Mouse (Mus musculus): Measurements from ENCODE around the gene Iqgap3.

Gene Iqgap3

DNA sequence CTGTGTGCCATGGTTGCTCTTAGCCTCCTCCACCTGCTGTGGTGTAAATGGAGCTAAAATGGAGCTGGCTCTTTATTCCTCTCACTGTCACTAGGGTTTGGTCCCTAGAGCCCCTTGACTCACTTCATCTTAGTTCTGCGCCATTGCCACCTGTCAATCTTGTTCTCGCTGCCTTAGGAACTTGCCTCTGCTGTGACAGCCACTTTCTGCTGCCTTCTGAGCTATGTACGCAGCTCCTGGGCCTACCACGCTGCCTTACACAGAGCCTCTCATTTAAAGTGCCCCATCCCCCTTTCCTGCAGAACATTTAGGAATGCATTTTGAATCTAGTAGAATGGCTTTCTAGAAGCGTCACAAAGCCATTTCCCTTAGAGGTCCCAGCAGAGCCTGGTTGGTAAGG lies 12.4 kb downstream of the Iqgap3 start:
- DNase-seq (ENCODE audit: low read depth, low spot score): no peak

DNA sequence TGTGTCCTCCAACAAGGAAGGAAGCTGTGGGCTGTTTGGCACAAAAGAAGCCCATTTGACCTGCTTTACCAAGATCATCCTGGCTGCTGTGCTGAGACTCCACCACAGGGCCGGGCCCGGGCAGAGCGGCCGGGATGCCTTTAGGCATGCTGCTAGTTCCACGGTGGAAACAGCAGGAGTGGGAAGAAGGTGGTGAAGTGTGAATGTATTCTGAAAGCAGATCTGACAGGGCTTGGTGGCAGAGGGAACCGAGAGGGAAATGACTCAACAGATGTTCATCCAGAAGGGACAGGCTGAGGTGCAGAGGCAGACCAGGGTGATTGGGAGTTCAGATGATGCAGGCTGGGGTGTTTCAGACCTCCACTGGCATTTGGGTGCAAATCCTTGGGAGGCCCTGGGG lies 15.9 kb downstream of the Iqgap3 start:
- no peak for DNase-seq (ENCODE audit: low read depth, low spot score)

DNA sequence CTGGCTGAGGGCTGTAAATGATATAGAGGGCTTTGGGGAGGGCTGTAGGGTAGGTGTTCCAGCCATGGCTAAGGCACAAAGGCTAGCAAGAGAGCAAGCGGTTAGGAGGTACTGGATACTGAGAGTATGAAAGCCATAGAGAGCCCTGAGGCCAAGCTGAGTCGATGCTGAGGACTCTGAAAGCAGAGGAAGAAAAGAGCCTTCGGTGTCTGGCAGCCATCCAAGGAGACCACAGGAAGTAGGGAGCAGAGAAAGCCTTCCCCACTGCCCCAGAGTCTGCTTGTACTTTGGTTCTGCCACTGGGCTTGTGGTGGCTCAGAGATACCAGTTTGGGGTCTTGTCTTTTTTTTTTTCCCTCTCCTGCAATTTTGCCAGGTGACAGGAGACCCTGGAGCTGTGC lies 18.5 kb downstream of the Iqgap3 start:
- no peak for DNase-seq (ENCODE audit: low read depth, low spot score)

DNA sequence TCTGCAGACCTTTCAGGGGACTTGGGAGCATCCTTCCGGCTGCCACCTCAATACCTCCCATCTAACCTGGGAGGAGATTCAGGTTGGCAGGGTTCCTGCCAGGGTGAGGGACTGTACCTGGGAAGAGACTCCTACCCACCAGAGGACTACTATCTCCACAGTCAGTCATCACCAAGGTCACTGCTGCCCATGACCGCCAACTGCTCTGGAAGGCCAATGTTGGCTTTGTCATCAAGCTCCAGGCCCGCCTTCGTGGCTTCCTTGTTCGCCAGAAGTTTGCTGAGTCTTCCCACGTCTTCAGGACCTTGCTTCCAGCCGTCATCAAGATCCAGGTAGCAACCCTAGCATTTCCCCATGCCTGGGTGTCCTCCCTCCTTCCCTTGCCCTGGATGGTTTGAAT lies 20.0 kb downstream of the Iqgap3 start:
- no peak for DNase-seq (ENCODE audit: low read depth, low spot score)

DNA sequence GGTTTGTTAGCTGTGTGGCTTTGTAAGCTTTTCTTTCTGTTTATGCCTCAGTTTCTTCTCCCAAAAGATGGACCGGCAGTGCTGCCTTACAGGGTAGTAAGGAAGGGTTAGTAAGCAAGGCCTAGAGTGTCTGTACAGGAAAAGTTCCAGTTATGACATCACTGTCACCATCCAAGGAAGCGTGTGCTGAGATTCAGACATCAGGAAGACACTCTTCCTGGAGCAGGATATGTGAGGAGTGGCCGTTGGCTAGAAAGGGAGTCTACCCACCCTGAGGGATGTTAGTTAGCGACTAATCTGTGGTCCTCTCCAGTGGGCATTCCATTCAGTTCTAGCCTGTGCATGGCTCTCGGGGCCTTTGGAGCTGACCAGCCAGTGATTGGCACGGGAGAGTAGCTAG lies 20.4 kb downstream of the Iqgap3 start:
- no peak for DNase-seq (ENCODE audit: low read depth, low spot score)

DNA sequence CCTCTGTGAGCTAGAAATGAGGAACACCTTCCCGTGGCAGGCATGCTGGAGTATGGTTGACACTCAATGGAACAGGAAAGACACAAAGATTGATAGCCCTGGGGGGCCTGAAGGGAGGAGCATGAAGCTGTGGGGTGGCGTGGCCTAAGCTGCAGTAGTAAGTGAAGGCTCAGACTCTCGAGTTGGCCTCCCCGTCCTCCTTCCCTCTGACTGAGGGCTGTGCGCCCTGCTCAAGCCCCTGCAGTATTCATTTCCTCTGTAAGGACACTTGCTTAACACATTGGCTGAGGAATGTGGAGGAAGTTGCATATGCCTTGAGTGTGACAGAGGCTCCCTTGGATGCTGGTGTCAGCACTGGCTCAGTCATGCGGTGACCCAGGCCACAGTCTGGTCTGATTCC lies 20.8 kb downstream of the Iqgap3 start:
- no peak for DNase-seq (ENCODE audit: low read depth, low spot score)

DNA sequence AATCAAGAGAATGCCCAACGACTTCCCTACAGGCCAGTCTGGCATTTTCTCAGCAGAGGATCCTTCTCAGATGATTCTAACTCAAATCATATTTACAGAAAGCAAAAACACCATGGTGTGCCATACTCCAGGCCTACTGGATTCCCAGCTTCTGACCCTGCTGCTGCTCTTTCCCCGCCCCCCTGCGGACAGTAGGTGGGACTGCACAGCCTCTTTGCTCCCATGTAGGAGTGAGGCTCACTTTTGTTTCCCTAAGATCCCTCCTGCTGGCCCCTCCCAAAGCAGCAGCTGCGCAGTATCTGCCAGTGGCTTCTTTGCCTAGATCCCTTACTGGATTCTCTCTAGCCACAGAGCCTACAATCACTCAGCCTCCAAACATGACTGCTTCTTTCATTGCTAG lies 24.4 kb downstream of the Iqgap3 start:
- peak; percentile 83 for DNase-seq (ENCODE audit: low read depth, low spot score)

DNA sequence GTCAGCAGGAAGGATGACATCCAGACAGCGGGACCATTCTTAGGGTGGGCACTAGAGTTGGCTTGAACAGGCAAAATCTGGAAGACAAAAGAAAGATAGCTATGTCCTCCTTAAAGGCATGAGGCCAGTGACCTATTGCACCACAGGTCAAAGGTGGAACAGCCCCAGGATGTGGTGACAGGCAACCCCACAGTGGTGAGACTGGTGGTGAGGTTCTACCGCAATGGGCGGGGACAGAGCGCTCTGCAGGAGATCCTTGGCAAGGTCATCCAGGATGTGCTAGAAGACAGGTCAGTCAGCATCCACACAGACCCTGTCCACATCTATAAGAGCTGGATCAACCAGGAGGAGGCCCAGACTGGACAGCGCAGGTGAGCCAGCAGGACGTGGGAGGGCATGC lies 27.4 kb downstream of the Iqgap3 start:
- DNase-seq (ENCODE audit: low read depth, low spot score): no peak

DNA sequence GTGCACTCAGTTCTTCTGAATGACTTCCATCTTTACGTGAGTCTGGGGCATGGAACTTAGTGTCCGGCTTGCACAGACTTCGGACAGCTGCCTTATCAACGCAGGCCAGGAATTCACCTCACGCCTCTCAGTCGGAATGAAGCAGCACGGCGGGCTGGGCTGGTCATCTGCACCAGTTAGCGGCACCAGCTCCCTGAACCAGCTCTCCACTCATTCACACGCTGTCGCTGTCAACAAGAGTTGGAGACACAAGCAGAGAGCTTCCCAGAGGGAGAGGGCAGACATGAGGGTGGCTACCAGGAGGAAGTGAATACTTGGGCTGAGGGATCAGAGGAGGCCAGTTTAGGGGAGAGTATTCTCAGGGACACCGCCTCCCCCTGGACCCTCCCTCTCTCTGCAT lies 32.6 kb downstream of the Iqgap3 start:
- DNase-seq (ENCODE audit: low read depth, low spot score): no peak

DNA sequence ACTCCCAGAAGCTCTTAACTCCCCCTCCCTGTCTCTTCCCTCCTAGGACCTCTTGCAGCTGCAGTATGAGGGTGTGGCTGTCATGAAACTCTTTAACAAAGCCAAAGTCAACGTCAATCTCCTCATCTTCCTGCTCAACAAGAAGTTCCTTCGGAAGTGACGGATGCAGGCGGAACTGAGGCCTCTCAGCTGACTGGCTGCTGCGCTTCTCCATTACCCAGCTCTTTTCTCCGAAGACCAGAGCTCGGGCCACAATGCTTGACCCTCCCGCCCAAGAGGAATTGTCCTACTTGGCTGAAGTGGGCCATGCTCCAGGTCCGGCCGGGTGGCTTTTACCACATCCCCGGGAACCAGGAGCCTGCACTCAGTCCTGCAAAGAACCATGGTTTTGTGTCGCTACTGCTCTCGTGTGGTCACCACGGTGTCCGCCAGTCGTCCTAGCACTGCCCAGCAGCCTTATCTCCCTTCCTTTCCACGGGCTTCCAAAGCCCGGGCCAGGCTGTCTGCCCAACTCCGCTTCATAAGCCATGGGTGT lies 38.4 kb downstream of the Iqgap3 start:
- peak; percentile 94 for DNase-seq (ENCODE audit: low read depth, low spot score)

DNA sequence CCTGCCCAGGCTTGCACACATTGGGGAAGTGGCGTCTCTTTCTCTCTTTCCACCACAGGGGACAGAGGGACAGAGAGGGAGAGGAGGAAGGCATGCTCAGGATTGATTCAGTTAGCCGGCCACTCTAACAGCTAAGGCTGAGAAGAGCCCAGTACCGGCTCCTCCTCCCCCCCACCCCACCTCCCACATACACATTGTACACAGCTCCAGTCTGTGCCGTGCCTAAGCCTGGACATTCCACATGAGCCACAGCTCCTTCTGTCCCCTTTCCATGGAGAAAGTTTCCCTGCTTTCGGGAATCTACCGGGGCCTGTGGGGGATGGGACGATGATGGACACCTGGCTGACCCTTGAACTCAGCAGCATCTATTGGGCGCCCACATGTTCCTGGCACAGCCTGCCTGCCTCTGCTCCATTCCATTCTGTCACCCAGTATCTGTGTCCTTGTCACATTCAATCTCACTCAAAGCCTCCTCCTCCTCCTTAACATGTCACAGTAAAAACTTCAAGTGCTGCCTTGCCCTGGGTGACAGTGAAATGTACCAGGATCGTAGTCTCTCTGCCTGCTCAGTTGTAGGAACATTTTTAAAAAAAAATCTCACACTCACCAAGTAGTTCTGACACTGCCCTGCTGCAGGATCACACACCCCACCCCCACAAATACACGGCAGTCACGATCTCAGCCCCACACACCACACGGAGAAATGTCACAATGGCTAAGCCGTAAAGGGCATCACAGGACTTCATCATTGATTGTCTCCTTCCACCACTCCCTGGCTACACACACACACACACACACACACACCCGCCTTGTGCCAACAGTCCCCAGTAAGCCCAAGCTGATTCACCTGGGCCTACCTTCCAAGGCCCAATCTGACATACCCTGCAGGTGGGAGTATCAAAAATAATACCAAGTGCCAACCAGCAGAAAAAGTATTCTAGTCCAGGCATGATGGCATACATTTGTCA lies 39.7 kb downstream of the Iqgap3 start:
- no peak for DNase-seq (ENCODE audit: low read depth, low spot score)

DNA sequence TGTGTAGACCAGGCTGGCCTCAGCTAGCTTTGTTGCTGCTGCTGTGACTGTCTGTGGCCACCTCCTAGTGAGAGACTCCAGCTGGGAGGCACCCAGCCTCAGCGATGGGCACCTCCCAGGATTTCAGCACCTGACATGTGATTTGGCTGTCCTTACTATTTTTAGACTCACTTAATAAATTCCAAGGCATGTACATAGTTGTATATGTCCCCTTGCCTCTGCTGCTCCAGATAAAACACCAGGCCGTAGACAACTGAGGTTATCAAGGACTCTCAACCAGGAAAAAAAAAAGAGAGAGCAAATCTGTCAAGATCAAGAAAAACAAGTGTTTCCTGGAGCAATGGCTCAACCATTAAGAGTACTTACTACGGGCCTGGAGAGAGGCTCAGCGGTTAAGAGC lies 43.4 kb downstream of the Iqgap3 start:
- DNase-seq (ENCODE audit: low read depth, low spot score): no peak

DNA sequence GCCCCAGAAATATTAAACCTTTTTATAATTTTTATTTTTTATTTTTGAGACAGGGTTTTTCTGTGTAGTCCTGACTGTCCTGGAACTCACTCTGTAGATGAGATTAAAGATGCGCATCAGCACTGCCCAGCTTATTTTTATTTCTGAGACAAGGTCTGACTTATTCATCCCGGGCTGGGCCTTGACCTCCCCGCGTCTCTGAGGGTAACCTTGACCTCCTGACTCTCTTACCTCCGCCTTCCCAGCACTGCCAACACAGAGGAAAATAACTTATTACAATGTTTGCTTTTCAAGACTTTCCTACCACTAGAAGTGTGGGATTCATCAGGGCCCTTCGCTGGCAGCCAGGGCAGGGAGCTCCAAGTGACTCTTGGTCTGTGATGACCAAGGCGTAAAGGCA lies 44.4 kb downstream of the Iqgap3 start:
- no peak for DNase-seq (ENCODE audit: low read depth, low spot score)

DNA sequence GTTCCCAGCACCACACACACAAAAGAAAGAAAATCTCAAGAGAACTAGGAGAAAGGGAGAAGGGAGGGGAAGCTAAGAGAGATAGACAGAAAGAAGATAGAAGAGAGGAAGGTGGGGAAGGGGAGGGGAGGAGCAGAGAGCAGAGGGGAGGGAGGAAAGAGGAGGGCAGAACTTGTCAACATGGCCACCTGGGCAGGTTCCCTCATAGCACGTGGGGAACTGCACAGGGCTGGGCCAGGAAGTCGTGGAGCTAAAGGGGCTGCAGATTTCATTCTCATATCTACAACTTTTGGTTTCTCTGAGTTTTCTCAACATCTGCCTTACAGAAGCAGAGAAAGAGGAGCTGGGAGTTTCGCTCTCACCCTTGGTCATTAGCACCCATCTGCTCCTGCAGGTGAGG lies 45.9 kb downstream of the Iqgap3 start:
- DNase-seq (ENCODE audit: low read depth, low spot score): no peak

DNA sequence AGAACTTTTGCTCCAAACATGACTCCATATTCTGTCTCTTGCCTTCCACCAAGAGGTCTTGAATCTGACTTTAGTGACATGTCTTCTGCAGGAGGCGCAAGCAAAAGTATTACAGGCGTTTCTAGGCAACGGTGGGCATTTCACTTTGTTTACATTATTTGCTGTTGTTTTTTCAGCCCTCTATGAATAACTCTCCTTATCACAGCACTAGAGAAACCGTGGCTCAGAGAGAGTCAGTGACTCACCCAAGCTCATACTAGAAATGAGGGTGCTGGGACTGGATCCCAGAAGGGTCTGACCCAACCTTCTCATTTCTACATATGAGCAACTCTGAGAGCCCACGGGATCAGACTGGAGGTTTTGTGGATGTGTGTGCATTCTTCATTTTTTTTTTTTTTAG lies 46.3 kb downstream of the Iqgap3 start:
- no peak for DNase-seq (ENCODE audit: low read depth, low spot score)

DNA sequence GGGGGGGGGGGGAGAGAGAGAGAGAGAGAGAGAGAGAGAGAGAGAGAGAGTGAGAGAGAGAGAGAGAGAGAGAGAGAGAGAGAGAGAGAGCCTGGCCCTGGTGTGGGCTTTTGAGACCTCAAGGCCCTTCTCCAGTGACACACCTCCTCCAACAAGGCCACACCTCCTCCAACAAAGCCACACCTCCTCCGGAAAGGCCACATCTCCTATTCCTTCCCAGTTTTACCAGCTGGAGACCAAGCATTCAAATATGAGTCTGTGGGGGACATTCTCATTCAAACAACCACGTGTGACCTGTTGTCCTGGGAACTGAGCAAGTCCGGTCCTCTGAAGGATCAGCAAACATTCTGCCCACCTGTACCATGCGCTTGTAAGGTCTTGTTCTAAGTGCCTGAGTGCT lies 47.2 kb downstream of the Iqgap3 start:
- DNase-seq (ENCODE audit: low read depth, low spot score): peak; percentile 84

DNA sequence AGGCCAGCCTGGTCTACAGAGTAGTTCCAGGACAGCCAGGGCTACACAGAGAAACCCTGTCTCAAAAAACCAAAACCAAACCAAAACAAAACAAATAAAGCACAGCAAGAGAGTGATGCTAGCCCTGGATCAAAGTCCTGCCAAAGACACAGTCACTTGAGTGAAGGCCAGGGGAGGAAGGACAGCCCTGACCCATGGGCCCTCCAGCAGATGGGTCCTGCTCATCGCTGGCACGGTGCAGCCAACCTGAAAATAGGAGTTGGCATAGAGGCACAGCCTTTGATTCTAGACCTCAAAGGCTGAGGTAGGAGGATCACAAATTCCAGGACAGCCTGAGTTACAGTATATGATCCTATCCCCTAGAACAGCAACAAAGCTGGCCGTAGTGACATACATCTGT lies 49.3 kb downstream of the Iqgap3 start:
- DNase-seq (ENCODE audit: low read depth, low spot score): no peak

DNA sequence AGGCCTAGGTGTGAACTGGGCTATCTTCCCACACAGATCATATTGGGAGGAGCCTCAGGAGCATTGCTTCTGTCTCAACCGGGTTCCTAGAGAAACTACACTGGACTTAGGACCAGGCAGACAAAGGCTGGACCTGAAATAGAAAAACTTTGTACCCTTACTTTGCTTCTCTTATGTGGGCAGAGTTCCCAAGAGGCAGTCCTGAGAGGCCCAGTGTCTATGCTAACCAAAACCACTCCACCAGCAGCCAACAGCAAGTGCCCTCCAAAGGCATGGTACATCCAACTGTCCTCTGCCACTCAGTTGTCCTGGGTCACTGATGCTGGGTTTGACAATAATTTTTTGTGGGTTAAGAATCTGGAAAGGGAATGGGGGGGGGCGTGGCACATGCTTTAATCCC lies 50.7 kb downstream of the Iqgap3 start:
- no peak for DNase-seq (ENCODE audit: low read depth, low spot score)

DNA sequence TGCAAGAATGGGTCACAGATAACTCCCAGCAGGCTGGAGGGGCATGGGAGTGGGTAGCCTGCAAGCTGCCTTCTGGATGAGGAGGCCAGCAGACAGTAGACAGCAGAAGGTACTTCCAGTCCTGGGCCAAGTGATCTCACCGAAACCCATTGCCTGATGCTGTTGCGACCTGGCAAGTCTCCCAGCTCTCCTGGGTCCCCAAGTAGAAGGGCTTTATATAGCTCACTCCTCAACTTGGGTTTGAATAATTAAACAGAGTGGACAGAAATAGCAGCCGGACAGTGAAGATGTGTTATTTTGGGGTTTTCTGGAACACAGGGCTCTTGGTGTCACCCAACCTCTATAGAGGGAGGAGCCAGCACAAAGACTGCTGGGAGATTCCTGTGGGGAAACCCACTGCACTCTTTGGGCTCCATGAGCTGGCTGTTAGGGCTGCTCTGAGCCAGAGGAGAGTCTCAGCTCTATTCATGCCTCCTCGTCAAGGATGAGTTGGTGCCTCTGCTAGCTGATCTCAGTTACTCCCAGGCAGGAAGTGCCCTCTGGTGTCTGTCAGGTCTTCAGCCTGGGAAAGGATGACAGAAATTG lies 51.5 kb downstream of the Iqgap3 start:
- no peak for DNase-seq (ENCODE audit: low read depth, low spot score)

DNA sequence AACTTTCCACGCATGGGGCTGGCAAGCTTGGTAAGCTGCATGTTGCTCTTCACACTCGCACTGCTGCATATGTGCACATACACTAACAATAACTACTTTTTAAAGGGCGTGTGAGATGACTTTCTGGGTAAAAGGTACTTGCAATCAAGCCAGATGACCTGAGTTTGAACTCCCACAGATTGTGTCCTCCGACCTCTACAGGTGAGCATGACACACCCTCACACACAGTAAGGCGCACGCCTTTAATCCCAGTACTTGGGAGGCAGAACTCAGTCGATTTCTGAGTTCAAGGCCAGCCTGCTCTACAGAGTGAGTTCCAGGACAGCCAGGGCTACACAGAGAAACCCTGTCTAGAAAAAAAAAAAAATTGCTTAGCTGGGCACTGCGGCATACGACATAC lies 54.6 kb downstream of the Iqgap3 start:
- DNase-seq (ENCODE audit: low read depth, low spot score): peak; percentile 48

DNA sequence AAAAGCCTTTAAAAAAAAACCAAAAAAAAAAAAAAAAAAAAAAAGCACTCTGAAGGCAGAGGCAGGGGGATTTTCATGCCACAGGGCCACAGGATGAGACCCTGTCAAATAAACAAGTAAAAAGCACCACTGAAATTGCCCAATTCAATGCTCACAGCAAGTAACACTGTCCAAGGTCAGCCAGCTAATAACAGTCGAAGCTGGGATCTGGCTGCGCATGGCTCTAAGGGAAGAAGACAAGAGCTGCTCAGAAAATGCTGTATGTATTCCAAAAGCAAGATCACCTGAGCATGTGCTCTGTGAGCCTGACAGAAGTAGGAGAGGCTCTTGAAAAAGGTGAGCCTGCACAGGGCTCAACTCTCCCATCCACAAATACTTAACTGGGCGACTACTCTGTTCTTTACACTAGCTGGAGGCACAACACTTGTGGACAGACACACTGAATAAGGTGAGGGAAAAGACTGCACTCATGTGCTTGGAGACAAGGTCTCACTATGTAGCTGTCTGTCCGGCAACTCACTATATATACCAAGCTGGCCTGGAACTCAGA lies 55.2 kb downstream of the Iqgap3 start:
- no peak for DNase-seq (ENCODE audit: low read depth, low spot score)

DNA sequence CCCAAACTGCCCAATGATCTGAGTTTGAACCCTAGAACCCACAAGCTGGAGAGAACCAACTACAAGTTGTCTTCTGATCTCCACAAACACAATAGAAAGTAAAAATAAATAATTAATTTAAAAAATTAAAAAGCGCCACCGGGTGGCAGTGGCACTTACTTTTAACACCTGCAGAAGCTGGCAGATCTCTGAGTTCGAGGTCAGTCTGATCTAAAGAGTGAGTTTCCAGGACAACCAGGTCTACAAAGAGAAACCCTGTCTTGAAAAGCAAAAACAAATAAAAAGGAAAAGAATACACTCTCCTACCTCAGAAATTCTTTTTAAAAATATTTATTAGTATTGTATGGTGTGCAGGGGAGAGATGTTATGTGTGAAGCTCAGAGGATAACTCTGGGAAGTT lies 56.0 kb downstream of the Iqgap3 start:
- no peak for DNase-seq (ENCODE audit: low read depth, low spot score)

Data from R1 (cell line).